Mouse (Mus musculus) embryo, embryonic 9.5 days (tissue): Measurements from ENCODE around the gene Camk1.

Experiments used
- DNase-seq: peaks from one replicate; pipeline ENCODE4 v3.0.0-alpha.2; 2017; ENCODE audit errors: extremely low spot score

The Camk1 gene

GRCm38 (mm10) chr6:113343177-113344092 lies at the start of gene Camk1:
TSS of gene Camk1 (minus strand) at chr6:113343984.
- DNase-seq = peak; percentile 72

DNA sequence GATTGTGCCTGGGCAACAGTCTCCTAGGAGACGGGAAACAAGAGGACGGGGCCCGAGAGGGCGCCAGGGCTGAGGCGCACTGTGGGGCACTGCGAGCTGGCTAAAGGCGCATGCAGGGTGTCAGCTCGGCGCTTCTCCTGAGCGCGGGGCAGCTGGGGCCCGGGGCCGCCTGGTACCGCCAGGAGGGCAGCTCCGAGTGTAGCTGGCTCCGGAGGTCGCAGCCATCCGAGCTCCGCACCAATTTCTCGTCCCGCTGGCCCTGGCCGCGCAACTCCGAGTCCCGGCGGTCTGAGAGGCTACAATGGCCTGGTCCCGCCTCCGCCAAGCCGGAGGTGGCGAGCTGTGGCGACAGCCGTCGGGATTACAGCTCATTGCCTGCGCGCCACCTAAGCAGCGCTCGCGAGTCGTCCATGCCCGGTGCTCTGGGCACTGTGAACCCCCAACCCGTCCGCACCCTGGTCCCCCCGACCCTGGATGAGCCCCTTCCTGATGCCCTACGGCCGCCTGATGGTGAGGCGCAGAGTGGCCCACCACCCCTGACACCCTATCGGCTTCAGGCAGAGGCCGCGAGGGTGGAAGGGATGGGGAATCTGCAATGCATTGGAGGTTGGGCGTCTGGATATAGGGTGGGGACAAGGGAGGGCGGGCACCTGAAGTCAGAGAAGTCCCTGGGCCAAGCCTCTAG lies 48.7 kb upstream of the Camk1 start:
- peak; percentile 81 for DNase-seq

GRCm38 (mm10) chr6:113392015-113392386 lies 48.2 kb upstream of the Camk1 start:
- DNase-seq = no peak

GRCm38 (mm10) chr6:113390715-113391114 lies 46.9 kb upstream of the Camk1 start:
- no peak for DNase-seq

DNA sequence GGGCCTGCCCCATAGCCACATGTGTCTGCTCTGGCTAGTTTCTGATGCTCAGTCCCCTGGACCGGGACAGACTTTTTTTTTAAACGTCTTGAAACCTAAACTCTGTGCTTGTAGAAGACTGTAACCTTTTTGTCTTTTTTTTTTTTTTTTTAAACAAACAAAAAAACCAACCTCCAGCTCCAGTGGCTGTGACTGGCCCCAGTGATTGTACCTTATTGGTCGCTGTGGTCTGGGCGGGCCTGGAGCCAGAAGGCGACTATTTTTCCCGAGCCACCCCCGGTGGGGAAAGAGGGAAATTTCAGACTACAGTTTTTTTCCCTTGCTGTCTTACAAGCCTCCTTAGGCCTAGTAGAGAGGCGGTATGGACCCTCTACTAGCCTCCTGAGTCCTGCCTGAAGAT lies 45.2 kb upstream of the Camk1 start, which contains the start of gene Ttll3:
Ttll3 (plus strand) TSS at position 301 of the 400 bp plus-strand sequence.
- no peak for DNase-seq

DNA sequence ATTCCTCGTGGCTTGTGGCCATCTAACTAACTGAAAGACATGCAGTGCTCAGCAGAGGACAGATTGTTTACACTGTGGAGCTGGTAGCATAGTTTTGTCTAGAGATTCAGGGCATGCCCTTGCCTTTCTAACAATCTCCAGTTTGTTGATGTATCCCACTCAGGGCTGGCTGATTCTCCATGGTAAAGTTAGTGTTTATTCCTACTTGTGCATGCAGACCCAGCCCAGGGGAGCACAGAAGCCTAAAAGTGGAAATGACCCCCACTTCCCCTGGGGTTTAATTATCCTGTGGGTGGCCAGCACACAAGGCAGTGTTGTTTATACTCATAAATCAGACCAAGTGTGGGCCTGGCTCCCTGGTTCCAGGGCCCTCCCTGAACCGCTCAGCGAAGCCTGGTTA lies 42.2 kb upstream of the Camk1 start:
- DNase-seq = no peak

DNA sequence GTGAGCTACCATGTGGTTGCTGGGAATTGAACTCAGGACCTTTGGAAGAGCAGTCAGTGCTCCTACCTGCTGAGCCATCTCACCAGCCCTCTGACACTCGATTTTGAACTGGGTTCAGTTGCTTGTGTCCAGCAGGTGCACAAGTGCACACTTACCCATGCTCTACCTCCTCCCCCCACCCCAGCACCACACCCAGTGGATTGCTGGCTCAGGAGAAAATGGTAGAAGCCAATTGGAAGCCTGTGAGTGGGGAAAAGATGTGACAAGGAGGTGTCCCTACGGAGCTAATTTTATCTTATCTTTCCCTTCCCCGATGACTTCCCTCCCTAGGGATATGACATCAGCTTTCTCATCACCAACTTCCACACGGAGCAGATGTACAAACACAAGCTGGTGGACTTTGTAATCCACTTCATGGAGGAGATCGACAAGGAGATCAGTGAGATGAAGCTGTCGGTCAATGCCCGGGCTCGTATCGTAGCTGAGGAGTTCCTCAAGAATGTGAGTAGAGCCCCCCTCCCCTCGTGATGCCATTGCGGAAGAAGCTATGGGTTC lies 41.5 kb upstream of the Camk1 start:
- DNase-seq = no peak

DNA sequence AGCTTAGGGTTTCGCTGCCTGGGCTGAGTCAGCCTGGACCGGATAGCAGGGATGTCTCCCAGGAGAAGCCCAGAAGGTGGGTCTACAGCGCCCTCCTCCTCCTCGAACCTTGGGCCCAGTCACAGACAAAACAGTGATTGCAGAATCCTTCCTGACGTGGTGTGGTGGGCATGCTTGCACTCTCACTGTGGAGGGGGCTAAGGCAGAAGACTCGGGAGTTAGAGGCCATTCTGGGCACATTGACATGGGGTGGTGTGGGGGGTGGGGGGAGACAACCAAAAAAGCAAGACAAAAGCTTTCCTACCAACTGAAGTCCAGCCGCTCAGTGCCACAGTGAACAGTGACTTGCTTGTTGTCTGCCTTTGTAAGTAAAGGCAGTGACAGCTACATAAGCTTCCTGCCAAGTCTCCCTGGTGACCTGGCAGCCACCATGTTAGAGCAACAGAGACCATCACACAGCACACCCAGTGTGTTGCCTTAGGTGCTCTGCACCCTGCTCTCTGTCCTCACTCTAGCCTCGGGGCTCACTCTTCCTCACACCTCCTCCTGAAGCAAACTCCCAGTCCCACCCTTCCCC lies 40.7 kb upstream of the Camk1 start:
- no peak for DNase-seq

DNA sequence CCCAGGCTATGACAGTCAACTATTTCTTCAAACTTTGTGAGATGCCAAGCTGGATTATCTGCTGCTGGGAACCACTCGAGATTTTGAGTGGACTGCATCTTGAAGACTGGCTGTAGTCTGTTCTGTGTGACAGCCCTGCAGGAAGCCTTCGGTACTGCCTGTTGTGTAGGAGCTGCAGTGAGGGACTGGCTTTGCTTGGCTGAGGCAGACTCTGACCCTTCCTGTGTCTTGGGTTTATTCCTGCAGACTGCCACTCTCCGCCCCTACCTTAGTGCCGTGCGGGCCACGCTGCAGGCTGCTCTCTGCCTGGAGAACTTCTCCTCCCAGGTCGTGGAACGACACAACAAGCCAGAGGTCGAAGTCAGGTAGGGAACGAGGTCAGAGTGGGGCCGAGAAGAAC lies 36.7 kb upstream of the Camk1 start:
- no peak for DNase-seq

- DNase-seq = no peak
These were observed 35.5 kb upstream of the Camk1 start for GRCm38 (mm10) chr6:113379246-113379645.

GRCm38 (mm10) chr6:113377496-113378385 lies 34.0 kb upstream of the Camk1 start, which contains the start of the genes Tada3 and Arpc4:
TSS of gene Tada3 (minus strand) at chr6:113377883.
TSS of gene Arpc4 (plus strand) at chr6:113378115.
- DNase-seq = peak; percentile 96

DNA sequence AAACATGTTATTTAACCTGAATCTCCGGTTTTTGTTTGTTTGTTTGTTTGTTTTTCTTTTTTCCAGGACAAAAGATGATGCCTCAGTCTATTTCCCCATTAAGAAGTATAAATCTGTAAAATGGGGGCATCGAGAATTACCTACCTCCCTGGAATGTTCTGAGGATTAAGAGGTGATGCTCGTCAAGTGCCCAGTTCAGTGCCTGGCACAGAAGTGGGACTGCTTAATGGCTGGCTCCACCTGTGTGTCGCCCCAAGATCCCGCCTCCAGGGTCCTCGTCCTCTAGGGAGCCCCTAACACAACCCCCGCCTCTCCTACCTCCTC lies 33.4 kb upstream of the Camk1 start:
- DNase-seq = no peak

DNA sequence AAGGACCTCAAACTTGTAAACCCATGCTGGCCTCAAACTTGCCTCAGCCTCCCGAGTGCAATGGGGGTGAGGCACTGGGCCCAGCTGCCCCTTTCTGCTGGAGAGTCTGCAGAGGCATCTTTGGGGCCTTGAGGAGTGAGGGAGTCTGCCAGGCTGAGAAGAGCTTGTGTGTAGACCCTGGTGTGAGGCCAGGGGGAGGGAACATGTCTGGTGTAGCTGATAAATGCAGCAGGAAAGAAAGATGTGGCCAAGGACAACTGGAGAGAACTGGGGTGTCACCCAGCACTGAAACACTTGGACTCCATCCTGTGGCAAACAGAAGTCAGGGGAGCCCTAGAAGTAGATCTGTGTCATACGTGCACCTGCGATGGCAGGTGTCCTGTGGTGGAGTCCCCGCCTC lies 29.7 kb upstream of the Camk1 start:
- DNase-seq = no peak

- no peak for DNase-seq
These were observed 26.6 kb upstream of the Camk1 start for GRCm38 (mm10) chr6:113370194-113370929.

GRCm38 (mm10) chr6:113368577-113368976 lies 24.8 kb upstream of the Camk1 start:
- no peak for DNase-seq

DNA sequence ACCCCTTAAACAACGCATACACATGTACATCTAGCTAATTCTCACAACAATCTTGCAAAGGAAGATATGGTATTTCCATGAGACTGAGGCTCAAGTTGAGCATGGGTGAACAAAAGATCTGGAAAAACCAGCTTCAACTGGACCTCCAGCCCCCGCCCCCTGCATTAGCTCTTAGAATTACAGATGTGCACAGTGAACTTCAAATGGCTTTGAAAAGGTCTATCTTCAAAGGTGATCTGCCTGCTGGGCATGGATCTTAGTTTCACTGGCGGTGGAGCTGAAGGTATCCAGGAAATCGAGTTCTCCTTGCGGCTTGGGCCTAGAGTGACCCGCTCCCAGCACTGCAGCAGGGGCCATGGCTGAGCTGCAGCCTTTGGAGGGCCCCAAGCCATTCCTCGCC lies 24.3 kb upstream of the Camk1 start:
- no peak for DNase-seq

DNA sequence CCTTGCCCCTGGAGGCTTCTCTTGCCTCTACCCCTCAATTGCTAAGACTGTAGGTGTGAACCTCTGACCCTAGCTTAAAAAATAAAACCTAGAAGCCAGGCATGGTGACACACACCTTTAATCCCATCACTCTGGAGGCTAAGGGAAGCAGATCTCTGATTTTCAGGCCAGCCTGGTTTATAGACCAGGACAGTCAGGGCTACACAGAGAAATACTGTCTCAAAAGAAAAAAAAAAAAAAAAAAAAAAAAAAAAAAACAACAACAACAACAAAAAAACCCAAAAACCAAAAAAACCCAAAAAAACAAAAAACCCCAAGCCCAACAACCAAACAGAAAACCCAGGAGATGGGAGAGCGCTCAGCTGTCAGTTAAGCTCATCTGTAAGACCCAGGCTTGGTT lies 23.8 kb upstream of the Camk1 start:
- no peak for DNase-seq

DNA sequence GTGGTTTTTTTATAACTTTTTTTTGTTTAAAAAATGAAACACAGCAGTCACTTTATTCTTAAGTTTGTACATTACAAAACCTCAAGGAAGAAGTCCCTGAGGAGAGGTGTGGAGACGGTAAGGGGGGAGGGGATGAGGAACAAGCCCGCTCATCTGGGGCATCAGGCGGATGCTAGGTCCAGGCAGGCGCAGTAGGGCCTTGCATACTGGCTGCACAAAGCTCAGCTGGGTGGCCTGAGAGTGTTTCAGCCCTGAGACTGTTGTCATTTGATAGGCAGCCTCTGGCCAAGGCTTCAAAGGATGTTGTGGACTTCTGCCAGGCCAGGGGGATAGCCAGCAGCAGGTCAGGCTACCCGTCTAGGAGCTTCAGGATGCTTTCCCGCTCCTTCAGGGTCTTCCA lies 22.9 kb upstream of the Camk1 start:
- no peak for DNase-seq

DNA sequence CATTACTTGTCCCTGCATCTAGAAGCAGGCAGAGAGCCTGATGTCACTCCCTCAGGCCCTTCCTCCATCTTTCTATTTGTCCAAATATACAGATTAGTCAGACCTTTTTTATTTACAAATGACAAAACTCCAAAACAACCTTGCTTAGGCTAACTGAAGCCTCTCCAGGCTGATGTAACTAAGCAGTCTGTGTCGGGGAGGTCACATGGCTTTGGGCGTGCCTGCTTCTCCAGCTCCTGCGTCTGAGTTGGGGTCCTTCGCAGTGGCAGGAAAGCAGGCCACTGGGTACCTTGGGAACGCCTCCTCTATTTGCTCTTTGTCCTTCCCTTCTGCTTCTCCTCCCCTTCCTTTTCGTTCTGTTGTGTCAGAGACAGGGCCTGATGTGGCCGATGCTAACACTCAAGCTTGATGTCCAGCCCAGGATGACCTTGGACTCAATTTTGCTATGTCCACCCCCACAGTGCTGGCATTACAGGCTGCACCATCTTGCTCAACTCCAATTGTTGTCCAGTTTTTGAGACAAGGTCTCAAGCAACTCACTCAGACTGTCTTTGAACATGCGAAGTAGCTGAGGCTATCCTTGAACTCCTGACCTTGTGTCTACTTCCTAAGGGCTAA lies 20.8 kb upstream of the Camk1 start:
- DNase-seq = no peak

DNA sequence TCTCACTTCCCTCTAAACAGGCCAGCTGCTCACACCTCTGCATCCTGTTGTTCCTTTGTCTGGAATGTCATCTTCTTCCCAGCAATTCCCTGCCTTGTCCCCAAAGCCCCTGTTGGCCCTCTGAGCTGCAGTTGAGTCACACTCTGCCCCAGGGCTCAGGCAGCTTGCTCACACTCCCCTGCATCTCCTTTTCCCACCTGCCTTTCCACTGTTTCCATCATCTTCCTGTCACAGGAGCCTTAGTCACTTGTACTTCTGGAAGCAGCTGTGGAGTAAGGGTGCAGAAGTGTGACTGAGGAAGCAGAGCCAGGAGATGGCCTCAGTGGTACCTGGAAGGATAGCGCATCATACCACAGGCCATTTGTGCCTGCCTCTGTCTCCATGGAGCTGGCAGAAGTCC lies 18.5 kb upstream of the Camk1 start:
- DNase-seq = no peak
